Mouse (Mus musculus) bone marrow, adult 2 months (tissue): ENCODE data around the gene Il34.

Experiments
- CTCF ChIP-seq: fragments of 200-500 bp; IDR thresholded peaks from 2 replicates; pipeline ENCODE4 v1.5.1; 2011; ENCODE audit warnings: low read length, control low read depth; ENCODE audit not compliant: control insufficient read depth, insufficient read depth
- POLR2A ChIP-seq: fragments of 200-500 bp; IDR thresholded peaks from 2 replicates; pipeline ENCODE4 v1.6.1; 2011; ENCODE audit warnings: low read depth, mild to moderate bottlenecking, control low read depth, low read length, borderline replicate concordance; ENCODE audit not compliant: control insufficient read depth

DNA sequence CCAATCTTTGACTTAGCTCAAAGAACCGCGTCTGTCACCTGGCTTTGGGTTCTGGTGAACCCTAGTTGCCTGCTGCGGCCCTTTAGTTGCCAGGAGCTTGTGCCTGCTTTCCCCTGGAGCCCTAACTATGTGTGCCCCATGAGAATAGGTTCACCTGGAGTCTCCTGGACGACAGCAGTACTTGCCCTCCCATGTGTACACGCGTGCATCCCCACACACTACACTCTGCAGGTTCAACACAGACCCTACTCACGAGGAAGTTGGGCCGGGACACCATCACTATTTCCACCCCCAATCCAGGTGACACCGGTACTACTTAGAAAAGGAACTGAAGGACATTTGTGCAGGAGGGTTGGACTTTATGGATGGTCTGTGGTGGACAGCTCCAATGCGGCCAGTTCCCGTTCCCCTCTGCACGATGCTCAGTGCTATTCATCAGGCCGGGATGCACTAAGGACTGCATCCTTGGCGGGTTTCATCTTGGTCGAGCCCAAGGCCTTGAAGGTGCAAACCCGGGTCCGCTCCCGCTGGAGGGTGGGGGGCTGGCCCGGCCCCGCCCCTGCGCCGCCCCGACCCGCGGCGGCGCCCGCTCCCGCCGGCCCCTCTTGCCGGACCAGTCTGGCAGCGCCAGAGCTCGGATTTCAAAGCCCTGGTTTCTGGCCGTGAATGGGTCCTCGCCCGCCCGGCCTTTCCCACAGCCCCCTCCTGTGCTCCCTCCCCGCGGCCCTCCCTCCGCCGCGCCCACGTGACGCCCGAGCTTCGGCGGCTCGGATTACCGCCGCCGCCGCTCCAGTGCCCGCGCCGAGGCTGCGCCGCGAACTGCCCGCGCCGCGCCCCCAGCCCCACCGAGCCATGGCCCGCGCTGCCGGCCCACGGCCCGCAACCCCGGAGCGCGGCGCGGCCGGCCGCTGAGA lies 84.8 kb downstream of the Il34 start, which contains the start of gene Mtss1l:
- TF ChIP-seq CTCF, result no peak
- TF ChIP-seq POLR2A, result no peak
